In genomic region chr15:7815521-7815944, GRCm38 (mm10) we compare ENCODE assay signal across 10 mouse cellular contexts. TPM values are rescaled to one million over a fixed set of nuclear protein-coding genes. Genes with fewer than 3 reads are reported as not detected.
A peak's percentile ranks its signal among the peaks of the same experiment; 100 is the strongest.
DNase-seq lines count a peak whose midpoint lies in the region; ATAC-seq and TF ChIP-seq lines count a peak whose summit lies in the region.
"Had no signal": no experiment of that assay in that cellular context is flagged by ENCODE, and none has a peak within 500 bp of the region (broad histone marks: within the 10 kb centered on the region; RNA-seq: fewer than 3 reads in every experiment).

No protein-coding gene starts in this region.

- peak overlapping the region; percentile 79 for H3K4me2 ChIP-seq in heart, embryonic 13.5 days
- H3K4me2 ChIP-seq in embryonic facial prominence, embryonic 15.5 days (replicated peaks) = peak overlapping the region; percentile 39
- H3K4me2 ChIP-seq in limb, embryonic 13.5 days (replicated peaks) = peak overlapping the region; percentile 97
- H3K4me2 ChIP-seq in neural tube, embryonic 14.5 days (ENCODE audit: low read depth, low read length) = peak overlapping the region; percentile 48

- TF ChIP-seq POLR2A in thymus, adult 2 months (IDR thresholded peaks at IDR 0.05; ENCODE audit: control insufficient read depth, extremely low read depth, insufficient read depth, low read length, poor library complexity) = no peak

- no peaks in the 10 kb centered on the region for H3K36me3 ChIP-seq in heart, embryonic 13.5 days
- no peaks in the 10 kb centered on the region for H3K36me3 ChIP-seq in embryonic facial prominence, embryonic 15.5 days
- no peaks in the 10 kb centered on the region for H3K36me3 ChIP-seq in limb, embryonic 13.5 days
- no peaks in the 10 kb centered on the region for H3K36me3 ChIP-seq in neural tube, embryonic 14.5 days (ENCODE audit: control insufficient read depth, insufficient read depth, low read length)
- no peaks in the 10 kb centered on the region for H3K36me3 ChIP-seq in thymus, adult 2 months (ENCODE audit: control insufficient read depth, insufficient read depth, low read length)

- no peak for ATAC-seq in heart, embryonic 13.5 days (ENCODE audit: extremely low read depth, insufficient number of reproducible peaks, low FRiP score, low TSS enrichment)
- no peak; the same call in 1 of the 2 replicates for ATAC-seq in embryonic facial prominence, embryonic 15.5 days (ENCODE audit: insufficient number of reproducible peaks, low FRiP score, low TSS enrichment, low read depth)
- no peak for ATAC-seq in limb, embryonic 13.5 days (ENCODE audit: low FRiP score, low read depth)
- ATAC-seq in neural tube, embryonic 14.5 days (ENCODE audit: low read depth) = no peak
- no peak for ATAC-seq in CD4-positive, CD25-positive, alpha-beta regulatory T cell, adult 4 months

- H3K27ac ChIP-seq in heart, embryonic 13.5 days (replicated peaks) = no peak overlapping the region
- no peak overlapping the region for H3K27ac ChIP-seq in embryonic facial prominence, embryonic 15.5 days (replicated peaks)
- no peak overlapping the region for H3K27ac ChIP-seq in limb, embryonic 13.5 days
- no peak overlapping the region for H3K27ac ChIP-seq in neural tube, embryonic 14.5 days (ENCODE audit: low read depth, low read length)
- H3K27ac ChIP-seq in thymus, adult 2 months (ENCODE audit: control insufficient read depth, insufficient read depth, low read length) = no peak overlapping the region

- under 1% methylated on average over 28 of the region's 36 CpGs for WGBS in heart, embryonic 13.5 days
- 4% methylated on average over 36 of the region's 36 CpGs for WGBS in embryonic facial prominence, embryonic 15.5 days
- WGBS in limb, embryonic 13.5 days = under 1% methylated on average over 29 of the region's 36 CpGs
- WGBS in neural tube, embryonic 14.5 days = under 1% methylated on average over 36 of the region's 36 CpGs
- WGBS in thymus, adult 2 months = 9% methylated on average over 36 of the region's 36 CpGs

- H3K4me3 ChIP-seq in heart, embryonic 13.5 days = peak overlapping the region; percentile 50
- peak overlapping the region; percentile 23 for H3K4me3 ChIP-seq in embryonic facial prominence, embryonic 15.5 days (replicated peaks)
- peak overlapping the region; percentile 63 for H3K4me3 ChIP-seq in limb, embryonic 13.5 days
- peak overlapping the region; percentile 24 for H3K4me3 ChIP-seq in neural tube, embryonic 14.5 days (ENCODE audit: low read depth, low read length)
- no peak overlapping the region for H3K4me3 ChIP-seq in thymus, adult 2 months (ENCODE audit: control insufficient read depth, insufficient read depth, low read length)

- peaks cover 47% of the 10 kb centered on the region for H3K4me1 ChIP-seq in heart, embryonic 13.5 days
- H3K4me1 ChIP-seq in embryonic facial prominence, embryonic 15.5 days = peaks cover 45% of the 10 kb centered on the region
- peaks cover 50% of the 10 kb centered on the region for H3K4me1 ChIP-seq in limb, embryonic 13.5 days
- H3K4me1 ChIP-seq in neural tube, embryonic 14.5 days (ENCODE audit: control insufficient read depth, insufficient read depth, low read length) = peaks cover 19% of the 10 kb centered on the region
- no peaks in the 10 kb centered on the region for H3K4me1 ChIP-seq in thymus, adult 2 months (replicated peaks; ENCODE audit: control insufficient read depth, insufficient read depth, low read length)

- no peaks in the 10 kb centered on the region for H3K9me3 ChIP-seq in heart, embryonic 13.5 days
- no peaks in the 10 kb centered on the region for H3K9me3 ChIP-seq in embryonic facial prominence, embryonic 15.5 days (replicated peaks)
- H3K9me3 ChIP-seq in limb, embryonic 13.5 days = no peaks in the 10 kb centered on the region
- no peaks in the 10 kb centered on the region for H3K9me3 ChIP-seq in neural tube, embryonic 14.5 days (ENCODE audit: control insufficient read depth, low read length)

- no peak for DNase-seq in heart, postnatal 14 days
- DNase-seq in thymus, adult 2 months = no peak
- DNase-seq in adrenal gland, postnatal 25 days = no peak
- DNase-seq: right cerebral cortex, postnatal 14 days had no signal

- peak overlapping the region; percentile 61; the same call in 1 of the 2 replicates for H3K9ac ChIP-seq in heart, embryonic 13.5 days
- H3K9ac ChIP-seq in embryonic facial prominence, embryonic 15.5 days = no peak overlapping the region
- H3K9ac ChIP-seq in limb, embryonic 13.5 days = no peak overlapping the region; the same call in 1 of the 2 replicates
- H3K9ac ChIP-seq in neural tube, embryonic 14.5 days (replicated peaks; ENCODE audit: low read depth, low read length) = 0 out of 2 replicates have a peak overlapping the region, but pooled peaks have one; percentile 7

- no peak for TF ChIP-seq CTCF in thymus, adult 2 months (IDR thresholded peaks at IDR 0.05; ENCODE audit: borderline replicate concordance, control insufficient read depth, extremely low read depth, insufficient read depth, low read length, poor library complexity)

- intact Hi-C loops in heart, postnatal 14 days (cut with DNase I) = no loop called here

- H3K27me3 ChIP-seq in heart, embryonic 13.5 days (replicated peaks) = peaks cover 97% of the 10 kb centered on the region
- H3K27me3 ChIP-seq in embryonic facial prominence, embryonic 15.5 days = peaks cover 87% of the 10 kb centered on the region
- H3K27me3 ChIP-seq in limb, embryonic 13.5 days = peaks cover 98% of the 10 kb centered on the region
- H3K27me3 ChIP-seq in neural tube, embryonic 14.5 days (ENCODE audit: control insufficient read depth, insufficient read depth, low read length) = peaks cover 73% of the 10 kb centered on the region
- peaks cover 11% of the 10 kb centered on the region for H3K27me3 ChIP-seq in thymus, adult 2 months (ENCODE audit: control insufficient read depth, insufficient read depth, low read length)
- H3K27me3 ChIP-seq: CH12.LX had no signal

RNA-seq across cellular contexts. Expression of gene Gdnf, which starts 4.9 kb away (rescaled TPM):
- polyA plus RNA-seq in heart, embryonic 13.5 days (2015; fragmentation: Nextera tagmentation; extraction: Ambion mirVana) = 0.17 and 0.34 TPM in 2 replicates
- total RNA-seq in heart, postnatal 14 days (2021) = under 1 TPM; 0.33 to 0.39 TPM
- polyA plus RNA-seq in embryonic facial prominence, embryonic 15.5 days (2015; fragmentation: Nextera tagmentation; extraction: Ambion mirVana) = 1.1 and 1.3 TPM in 2 replicates
- 0.60 and 0.84 TPM in 2 replicates for polyA plus RNA-seq in limb, embryonic 13.5 days (2015; fragmentation: Nextera tagmentation; extraction: Ambion mirVana)
- 0.12 and 0.16 TPM in 2 replicates for polyA plus RNA-seq in neural tube, embryonic 14.5 days (2014; fragmentation: Nextera tagmentation; extraction: Ambion mirVana)
- polyA plus RNA-seq in CD4-positive, CD25-positive, alpha-beta regulatory T cell, adult 4 months (2017; shearing (Covaris generic)) = not detected
- 0.15 and 0.35 TPM in 2 replicates for polyA plus RNA-seq in thymus, adult 2 months (2012; rRNA removed)
- total RNA-seq in adrenal gland, postnatal 25 days (2021) = 0.24 TPM in 1 of 2 replicates, not detected in the other
- total RNA-seq: CH12.LX had no signal

Comparison
In these comparisons a context has a peak if more than half of its experiments do, and no peak if none do; other contexts are left out.
1. H3K4me2 ChIP-seq: peak in every context shown above with its lines; median percentile 97 in limb, embryonic 13.5 days; 79 in heart, embryonic 13.5 days; 48 in neural tube, embryonic 14.5 days; 39 in embryonic facial prominence, embryonic 15.5 days.
2. H3K9ac ChIP-seq: peak in heart, embryonic 13.5 days (single experiment) and neural tube, embryonic 14.5 days (single experiment); none in embryonic facial prominence, embryonic 15.5 days (single experiment) and limb, embryonic 13.5 days (single experiment).